Mouse (Mus musculus) embryo, embryonic 11.5 days (tissue): Measurements from ENCODE around the gene Slc17a7.
A peak's percentile ranks its signal among the peaks of the same experiment; 100 is the strongest.

Source experiments
- DNase-seq: peaks from one replicate; pipeline ENCODE4 v3.0.0-alpha.2; 2012; ENCODE audit warnings: low read depth, low spot score

Slc17a7 gene

DNA sequence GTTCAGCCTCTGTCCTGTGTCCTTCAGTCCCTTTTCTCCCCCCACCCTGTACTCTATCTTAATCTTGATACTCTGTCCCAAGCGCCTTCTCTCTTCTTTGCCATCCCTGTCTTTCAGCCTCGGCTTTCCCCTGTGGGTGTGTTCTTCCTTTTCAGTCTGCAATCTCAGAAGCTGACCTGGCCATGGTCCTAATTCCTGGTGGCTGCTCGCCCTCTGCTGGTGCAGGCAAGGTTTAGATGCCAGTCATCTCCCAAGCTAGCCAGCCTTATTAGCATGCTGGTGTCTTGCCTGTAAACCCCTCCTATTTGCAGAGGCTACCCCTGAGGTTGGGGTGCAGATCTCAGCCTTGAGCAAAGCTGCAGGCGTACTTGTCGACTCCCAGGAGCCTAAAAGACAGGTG, 34.7 kb downstream of the Slc17a7 start:
- peak; percentile 63 for DNase-seq

DNA sequence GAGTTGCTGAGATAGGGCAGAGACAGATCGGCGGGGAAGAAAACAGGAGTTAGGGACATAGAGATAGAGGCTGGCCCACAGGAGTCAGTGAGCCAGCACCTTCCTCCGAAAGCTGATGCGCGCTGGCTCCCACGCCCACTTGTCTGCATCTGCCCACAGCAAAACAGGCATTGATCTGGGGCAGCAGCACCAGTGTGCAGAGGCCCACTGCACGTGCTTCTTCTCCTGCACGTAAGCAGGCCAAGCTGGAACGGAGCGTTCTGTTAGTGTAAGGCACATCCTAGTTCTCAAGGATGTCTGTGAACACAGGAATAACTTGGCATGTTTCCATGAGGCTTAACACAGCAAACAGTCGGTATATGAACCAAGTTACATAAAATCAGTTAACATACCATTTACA, 35.2 kb downstream of the Slc17a7 start:
- no peak for DNase-seq

DNA sequence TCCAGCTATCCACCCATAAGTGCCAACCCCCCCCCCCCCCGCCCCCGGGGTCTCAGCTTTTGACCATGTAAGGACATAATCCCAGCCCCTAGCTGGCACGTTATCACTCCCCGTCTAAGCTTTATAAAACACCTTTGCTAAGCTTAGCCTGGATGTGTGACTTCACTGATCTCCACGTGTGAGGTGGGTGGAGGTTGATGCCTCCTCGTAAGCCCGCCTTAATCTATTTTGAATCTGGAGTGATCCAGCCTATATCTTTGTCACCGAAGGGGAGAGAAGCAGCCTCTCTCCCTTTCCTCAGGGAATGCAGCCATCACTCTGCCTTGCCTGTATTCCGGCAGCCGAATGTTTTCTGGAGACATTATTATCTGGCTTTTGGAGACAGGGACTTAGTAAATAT, 38.9 kb downstream of the Slc17a7 start:
- no peak for DNase-seq

DNA sequence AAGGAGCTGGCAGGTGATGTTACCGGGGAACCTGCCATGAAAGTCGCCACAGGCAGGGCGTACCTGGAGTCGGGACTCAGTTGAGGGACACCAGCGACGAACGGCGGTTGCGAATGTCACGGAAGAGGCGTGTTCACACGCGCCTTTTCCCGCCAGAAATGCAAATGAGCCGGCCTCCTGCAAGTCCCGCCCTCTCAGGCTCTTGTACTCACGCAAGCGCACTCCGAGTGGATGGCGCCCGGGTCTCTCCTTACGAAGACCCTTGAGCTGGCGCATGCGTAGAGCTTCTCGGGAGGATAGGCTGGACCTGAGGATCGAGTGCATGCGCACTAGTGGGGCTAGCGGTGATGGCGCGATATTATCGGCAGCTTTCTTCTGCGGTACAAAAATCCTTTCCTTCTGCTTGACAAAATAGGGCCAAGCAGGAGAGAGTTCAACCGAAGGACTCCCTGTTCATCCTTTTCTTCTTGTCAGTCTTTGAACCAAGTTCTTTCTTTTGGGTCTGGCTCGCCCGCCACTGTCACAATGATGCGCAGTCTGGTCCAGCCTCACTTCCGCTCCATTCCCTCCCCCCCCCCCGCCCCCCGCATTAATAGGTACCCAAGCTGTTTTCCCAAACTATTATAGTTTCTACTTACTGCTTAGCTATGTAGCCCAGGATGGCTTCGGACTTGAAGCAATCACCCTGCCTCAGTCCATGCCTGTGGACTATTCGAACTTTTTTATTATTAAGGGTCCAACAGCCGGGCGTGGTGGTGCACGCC, 40.8 kb downstream of the Slc17a7 start, which contains the start of gene Ccdc155:
TSS of gene Ccdc155 (minus strand) at position 513 of the 764 bp plus-strand sequence.
- peak; percentile 99 for DNase-seq

DNA sequence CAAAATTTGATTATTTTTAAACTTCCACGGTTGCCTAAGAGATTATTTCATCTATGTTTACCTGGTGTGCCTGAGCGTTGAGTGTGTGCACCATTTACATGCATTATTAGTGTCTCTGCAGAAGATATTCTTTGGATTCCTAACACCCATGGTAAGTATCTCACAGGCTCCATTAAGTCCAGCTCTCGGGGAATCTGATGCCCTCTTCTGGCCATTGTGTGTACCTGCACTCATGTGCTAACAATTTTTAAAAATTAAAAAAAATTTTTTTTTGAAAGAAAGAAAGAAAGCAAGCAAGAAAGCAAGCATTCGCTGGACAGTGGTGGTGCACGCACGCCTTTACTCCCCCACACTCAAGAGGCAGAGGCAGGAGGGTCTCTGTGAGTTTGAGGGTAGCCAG, 44.5 kb downstream of the Slc17a7 start:
- DNase-seq = no peak

DNA sequence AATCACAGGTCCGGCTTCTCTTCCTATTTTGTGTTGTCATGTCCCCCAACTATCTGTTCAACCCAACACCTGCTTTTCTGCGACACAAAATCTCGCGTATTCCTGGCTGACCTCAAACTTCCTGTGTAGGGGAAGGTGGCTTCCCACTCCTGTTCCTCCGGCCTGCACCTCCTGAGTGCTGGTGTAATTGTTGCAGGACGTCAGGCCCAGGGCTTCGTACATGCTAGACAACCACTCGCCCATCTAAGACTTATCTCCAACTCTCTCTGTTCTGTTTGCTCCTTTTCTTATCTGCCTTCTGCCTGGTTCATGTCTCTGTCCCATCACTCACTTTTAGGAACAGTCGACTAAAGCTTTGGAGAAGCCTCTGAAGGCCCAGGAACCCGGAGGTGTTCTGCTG, 47.3 kb downstream of the Slc17a7 start:
- no peak for DNase-seq

DNA sequence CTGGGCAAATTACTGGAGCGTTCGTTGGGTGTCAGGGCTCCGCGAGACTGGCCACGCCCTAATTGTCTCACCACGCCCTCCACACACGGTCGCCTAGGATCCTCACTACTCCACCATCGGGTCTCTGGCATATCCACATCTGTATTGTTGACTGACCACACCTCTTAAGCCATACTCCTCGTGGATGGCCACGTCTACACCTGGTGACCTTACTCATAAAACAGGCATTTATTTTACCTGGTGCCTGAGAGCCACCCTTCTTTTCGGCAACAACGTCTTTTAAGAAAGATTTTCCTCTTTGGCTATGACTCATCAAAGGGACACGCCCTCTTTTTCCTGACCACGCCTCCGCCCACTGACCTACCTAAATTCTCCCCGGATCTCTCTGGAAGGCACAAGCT, 48.1 kb downstream of the Slc17a7 start, which contains the start of gene Dkkl1:
TSS of gene Dkkl1 (minus strand) at position 297 of the 401 bp plus-strand sequence.
- no peak for DNase-seq

DNA sequence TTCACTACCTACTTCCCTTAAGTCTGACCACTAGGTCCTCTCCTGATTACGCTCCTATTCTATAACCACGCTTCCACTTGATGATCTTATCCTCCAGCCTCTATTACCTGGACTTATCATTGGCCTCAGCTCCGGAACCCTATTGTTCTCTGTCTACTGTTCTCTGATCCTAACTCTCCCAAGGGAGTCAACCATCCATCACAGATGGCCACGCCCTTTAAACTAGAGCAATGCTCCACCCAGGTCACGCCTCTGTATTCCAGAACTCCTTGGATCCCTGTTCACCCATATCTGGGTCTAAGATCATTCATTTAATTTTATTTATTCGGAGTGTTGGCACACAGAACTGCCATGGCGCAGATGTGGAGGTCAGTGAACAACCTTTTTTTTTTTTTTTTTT, 48.6 kb downstream of the Slc17a7 start:
- no peak for DNase-seq

DNA sequence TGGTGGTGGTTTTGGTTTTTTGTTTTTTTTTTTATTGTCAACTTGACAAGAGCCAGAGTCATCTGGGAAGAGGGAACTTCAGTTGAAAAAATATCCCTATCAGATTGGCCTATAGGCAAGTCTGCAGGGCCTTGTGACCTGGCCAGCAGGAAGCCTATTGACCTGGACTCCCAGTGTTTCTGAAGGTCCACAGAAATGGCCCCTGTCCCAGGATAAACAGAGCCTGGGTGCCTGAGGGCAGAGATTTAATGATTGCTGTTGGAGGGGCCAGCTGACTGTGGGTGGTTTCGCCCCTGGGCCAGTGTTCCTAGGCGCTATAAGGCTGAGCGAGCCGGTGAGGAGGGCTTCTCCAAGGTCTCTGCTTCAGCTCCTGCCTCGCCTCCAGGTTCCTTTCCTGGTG, 50.0 kb downstream of the Slc17a7 start:
- no peak for DNase-seq

DNA sequence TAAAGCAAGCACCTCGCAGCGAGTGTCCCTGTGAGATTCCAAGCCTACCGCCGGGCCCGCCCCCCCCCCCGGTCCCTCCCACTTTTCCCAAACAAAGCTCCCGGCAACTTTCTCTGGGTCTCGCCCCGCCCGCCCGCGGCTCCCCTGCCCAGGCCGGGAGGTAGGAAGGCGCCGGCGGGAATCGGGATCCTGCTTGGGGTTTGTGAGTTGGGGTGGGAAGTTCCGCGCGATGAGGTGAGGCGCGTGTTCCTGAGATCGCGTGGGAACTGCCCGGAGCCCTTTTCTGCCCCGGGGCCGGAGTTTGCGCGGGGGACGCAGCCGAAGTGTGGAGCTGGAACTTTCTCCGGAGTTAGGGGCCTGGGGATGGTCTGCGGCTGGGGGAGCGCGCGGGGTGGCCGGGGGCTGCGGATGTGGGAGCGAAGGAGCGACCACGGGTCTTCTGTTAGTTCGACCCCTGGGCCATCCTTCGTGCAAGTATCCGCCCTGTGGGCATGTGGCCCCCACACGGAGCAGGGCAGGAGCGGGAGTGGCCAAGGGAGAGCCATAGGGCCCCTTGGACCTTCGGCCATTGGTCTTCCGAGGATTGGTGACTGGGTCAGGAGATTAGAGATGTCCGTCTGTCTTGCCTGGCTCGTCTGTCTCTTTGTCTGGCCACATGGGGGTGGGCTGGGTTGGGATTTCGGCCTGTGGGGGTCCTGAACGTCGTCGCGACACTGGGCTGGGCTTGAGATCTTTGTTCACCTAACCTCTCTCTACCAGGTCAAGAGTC, 52.1 kb downstream of the Slc17a7 start, which contains the start of gene Tead2:
TSS of gene Tead2 (plus strand) at position 81 of the 769 bp plus-strand sequence.
- DNase-seq = peak; percentile 69

DNA sequence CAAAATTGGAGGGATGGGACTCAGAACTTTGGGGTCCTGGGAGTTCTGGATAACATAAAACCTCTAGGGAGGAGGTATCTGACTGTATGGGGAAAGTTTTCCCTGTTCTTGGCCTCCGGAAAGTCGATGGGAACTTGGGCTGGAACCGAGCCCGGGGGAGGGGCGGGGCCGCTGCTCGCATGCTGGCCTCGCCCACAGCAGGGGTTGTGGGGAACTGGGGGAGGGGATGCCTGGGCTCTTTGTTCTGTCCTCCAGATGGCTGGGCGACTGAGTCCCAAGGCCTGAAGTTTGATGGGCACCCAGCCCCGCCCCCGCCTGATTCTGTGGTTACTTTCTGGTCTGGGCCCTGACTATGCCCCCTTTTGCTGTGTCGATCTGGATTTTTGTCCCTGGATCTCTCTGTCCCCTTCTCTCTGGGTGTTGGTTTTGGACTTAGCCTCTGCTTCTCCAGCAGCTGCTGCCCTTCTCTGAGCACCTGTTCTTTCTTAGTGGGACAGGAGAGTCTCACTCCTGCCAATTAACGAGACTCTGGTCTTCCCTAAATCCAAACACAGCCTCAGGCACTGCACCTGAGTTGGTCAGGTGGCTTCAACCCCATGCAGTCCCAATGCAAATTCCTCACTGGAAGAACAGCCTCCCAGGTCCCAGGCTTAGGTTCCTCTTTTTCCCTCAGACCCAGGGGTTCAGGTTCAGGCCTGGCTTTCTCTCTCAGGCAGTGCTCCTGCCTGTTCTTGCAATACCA, 52.9 kb downstream of the Slc17a7 start:
- peak; percentile 90 for DNase-seq

DNA sequence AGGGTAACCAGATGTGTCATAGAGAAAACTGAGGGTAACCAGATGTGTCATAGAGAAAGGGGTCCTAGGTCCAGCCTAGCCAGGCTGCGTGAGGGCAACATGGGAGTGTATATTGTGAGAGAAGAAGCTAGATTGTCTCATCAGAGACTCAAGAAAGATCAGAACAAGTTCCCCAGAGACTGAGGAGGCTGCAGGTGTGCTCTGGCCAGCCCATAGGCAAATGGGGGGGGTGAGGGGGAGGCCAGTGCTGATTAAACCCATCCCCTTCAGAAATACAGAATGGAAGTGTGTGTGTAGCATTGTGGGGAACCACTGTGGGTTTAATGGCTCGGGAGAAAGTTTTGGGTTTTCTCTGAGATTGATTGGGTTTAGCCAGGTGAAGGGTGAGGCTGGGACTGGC, 57.9 kb downstream of the Slc17a7 start:
- DNase-seq = no peak

DNA sequence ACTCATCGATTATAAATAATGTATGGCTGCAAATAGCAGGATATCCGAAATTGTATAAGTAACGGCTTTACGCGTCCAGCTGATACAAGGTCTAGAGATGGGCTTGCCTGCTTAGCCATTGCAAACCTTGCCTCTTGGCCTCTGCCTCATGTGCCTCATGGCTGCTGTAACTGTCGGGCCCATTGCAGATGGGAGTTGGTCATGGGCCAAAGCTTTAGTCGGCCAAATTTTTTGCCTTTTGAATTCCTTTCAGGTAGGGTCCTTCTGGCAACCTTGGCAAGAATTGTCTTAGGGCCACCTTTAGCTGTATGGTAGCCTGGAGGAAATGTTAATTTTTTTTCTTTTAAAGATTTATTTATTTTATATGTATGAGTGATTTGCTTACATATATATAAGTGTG, 61.1 kb downstream of the Slc17a7 start:
- no peak for DNase-seq
